Mouse (Mus musculus) adipocyte (in vitro differentiated cells): Measurements from ENCODE around the gene Cpm.

Experiments used
- DNase-seq: peaks from one replicate; pipeline ENCODE4 v3.0.0-alpha.2; 2016; ENCODE audit warnings: low spot score

The Cpm gene

DNA sequence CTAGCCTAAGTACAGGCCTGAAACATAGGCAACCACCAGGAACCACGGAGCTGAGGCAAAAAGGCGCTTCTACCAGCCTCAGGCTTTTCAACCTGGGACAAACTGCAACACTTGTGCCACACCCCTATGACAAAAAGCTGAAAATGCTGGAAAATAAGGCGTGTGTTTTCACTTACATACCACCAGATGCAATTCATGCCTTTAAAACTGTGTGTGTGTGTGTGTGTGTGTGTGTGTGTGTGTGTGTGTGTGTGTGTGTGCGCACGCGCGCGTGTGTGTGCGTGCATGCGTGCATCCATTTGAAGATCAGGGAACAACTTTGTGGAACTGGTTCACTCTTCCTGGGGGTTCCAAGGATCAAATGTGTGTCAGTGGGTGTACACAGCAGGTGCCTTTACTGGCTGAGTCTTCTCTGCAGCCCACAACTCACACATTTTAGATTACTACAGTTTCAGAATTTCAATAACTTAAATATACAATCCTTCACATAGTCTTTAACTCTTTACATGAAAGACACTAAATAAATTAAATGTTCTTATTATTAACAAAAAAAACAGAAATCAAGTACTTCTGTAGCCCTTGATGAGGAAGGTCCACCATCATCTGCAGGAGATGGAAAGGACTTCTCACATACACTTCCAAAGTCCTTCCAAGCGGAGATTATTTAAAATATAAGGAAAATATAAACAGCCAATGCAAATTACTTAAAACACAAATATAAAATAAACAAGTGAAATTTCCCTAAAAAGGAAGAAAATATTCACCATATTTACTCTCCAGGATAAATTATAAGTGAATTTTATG, 60.2 kb downstream of the Cpm start:
- DNase-seq, result peak; percentile 97

DNA sequence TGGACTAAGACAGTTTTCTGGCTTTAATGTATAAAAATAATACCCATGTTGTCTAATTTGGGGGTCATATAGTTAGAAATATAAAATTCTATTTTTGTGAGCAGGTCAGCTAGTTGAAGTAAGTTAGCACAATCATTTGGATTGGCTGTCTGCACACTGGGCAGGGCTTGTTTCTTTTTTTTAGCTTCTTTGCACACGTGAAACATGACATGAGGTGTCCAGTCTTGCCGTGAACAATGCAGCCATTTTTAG, 60.7 kb downstream of the Cpm start:
- DNase-seq, result no peak

DNA sequence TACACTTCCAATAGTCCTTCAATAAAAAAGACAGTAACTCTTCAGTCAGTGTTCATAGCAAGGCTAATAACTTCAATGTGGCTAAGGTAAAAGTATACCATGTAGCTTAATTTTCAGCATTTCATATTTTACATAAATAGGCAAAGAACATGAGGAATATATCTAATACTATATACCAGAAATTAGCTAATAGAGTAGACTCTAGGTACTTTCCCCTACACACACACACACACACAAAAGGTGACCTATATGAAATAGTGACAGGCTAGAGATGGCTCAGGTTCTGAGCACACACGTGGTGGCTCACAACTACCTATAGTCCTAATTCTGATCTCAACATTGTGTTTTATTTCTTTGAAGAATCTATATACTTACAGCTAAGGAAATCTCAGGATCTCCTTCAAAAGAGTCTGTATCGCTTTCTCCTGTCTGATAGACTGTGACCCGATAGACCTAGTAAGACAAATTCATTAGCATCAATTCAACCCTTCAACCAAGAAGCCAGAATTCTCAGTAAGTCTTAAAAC, 61.5 kb downstream of the Cpm start:
- peak; percentile 95 for DNase-seq

DNA sequence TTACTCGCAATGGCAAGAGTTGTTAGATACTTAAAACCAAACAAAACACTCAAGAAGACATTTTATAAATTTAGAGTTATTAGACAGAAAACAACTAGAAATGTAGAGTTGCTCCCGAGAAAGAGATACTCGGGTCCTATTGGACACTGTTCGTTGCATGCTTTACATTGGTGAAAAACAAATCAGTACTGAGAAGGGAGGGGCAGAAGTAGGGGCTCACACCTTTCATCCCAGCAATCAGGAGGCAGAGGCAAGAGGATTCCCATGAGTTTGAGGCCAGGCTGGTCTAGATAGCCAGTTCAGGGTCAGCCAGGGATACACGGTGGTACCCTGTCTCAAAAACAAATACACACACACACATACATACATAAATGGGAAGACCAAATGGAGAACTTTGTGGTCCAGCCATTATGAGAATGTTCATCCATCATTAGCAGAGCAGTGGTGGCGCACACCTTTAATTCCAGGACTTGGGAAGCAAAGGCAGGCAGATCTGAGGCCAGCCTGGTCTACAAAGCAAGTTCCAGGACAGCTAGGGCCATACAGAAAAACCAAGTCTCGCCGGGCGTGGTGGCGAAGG, 62.2 kb downstream of the Cpm start:
- DNase-seq, result peak; percentile 96

DNA sequence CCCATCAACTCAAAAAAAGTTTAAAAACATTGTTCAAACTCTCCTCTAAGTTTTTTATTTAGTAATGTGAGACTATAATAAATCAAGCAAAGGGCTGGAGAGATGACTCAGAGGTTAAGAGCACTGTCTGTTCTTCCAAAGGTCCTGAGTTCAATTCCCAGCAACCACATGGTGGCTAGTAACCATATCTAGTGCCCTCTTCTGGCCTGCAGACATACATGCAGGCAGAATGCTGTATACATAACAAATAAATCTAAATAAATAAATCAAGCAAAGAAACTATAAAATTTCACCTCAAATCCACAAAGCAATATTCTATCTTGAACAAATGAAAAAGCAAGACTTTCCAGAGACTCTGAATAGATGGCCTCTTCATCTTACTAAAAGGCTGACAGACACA, 62.9 kb downstream of the Cpm start:
- no peak for DNase-seq

DNA sequence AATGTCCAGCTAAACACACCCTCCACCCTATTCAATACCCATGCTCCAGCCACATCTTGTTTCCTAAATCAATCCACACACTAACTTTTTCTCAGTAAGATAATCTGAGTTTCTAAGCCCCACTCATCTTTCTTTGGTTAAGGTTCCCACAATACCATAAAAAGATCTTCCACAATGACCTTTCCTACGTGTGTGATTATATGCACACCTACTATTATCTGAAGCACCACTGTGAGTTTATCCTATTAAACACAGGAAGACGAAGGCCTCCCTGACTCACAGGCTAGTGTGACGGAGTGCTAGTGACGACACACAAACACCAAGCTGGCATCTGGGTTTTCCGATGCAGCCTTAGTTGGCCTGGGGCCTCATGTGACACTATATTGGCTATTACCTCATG, 63.7 kb downstream of the Cpm start:
- peak; percentile 97 for DNase-seq

DNA sequence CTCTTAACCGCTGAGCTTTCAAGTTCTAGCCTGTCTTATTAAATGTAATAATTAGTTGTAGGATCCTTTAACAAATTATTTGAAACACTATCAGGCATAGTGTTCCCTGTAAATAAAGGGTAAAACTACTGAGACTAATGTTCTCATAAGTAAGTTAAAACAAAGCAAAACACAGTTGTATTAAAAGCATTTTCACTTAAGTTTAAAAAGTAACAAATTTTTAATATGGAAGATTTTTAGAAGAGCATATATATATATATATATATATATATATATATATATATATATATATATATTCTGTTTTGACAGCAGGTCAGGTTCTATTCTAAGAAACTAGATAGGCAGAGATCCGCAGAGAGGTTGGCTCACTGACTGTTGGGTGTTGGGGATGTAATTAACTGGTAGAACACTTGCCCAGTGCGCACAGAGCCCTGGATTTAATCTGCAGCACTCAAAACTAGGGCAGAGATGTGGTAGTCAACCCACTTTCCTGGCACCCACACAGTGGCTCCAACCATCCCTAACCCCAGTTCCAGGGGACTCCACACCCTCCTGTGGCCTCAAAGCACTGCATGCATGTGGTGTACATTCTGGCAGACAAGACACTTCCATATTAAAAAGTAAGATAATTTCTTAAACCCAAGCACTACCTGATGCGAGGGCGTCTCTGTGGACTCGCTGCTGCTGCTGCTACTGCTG, 65.1 kb downstream of the Cpm start:
- peak; percentile 97 for DNase-seq

DNA sequence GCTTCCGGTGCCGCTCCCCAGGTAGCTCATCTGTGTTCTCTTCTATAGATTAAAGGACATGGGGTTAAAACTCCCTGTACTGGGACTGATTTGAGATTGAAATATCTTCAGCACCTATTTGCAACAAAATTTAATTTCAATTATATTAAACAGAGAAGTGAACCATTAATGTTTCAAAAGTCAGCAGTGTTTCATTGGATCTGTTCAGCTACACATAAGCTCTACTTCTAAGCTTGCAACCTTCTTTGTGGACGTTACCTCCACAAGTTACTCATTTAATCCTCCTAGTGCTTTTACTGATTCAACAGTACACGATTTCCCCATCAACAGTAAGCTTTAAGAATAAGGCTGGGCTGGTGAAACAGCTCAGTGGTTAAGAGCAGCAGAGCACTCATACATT, 65.7 kb downstream of the Cpm start:
- peak; percentile 96 for DNase-seq

DNA sequence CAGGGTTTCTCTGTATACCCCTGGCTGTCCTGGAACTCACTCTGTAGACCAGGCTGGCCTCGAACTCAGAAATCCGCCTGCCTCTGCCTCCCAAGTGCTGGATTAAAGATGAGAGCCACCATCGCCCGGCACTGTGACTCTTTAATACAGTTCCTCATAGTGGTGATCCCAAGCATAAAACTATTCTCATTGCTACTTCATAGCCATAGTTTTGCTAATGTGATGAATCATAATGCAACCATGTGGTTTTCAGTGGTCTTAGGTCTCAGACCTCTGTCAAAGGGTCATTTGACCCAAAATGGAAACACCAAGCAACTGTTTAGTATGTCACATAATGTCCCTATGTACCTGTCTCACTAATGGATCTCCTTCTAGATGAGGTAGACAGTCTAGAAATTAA, 66.3 kb downstream of the Cpm start:
- peak; percentile 96 for DNase-seq

DNA sequence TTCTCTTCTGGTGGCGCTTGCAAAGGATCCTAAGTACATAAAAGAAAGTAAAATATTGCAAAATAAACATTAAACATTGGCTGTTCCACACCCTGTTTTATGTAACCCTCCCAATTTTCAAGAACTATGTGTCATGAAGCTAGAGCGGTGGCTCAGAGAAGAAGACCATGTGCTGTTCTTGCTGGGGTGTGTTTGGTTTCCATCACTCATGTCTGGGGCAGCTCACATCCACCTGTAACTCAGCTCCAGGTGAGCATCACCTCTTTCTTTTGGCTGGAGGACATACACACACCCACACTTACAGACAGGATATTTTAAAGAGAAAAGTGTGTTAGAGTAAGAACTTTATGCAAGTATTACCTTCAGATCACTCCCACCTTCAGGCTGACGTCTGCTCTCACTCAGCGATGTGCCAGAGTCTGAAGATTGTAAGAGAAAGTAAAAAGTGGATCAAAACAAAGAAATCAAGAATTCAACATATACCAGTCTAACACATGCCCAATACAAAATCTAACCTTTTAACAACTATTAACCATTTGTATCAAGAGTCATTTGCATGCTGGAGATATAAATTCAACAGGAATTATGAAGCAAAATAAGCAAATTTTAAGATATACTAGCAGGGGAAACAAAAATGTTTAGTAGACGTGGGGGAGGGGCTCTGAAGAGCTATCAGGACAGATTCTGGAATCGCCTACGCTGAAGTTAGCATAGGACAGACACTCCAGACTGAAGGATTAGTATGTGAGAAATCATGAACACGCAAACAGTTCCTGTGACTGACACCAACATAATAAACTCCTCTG, 66.9 kb downstream of the Cpm start:
- peak; percentile 97 for DNase-seq

DNA sequence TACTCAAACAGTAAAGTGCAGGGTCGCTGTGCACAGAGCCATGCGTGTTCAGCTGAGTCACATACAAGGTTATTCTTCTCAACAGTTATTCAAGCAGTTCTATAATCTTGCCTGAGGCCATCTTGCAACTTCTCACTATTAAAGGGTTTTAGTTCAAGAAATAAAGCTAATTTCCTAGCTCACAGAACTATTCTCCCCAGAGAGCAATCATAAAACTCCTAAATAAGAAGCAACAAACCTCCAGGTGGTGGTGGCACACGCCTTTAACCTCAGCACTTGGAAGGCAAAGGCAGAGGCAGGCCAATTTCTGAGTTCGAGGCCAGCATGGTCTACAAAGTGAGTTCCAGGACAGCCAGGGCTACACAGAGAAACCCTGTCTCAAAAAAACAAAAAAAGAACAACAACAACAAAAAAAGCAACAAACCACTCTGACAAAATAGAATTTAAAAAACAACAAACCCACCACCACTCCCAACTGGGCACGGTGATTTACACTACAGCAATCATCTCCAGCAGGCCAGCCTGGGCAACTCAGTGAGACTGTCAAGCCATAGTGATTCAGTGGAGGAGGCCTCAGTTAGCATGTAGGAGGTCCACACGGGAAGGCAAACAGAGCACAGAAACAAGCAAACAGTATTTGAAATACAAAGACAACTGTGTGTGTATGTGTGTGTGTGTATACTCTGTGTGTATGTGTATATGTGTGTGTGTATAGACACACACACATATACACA, 67.7 kb downstream of the Cpm start:
- peak; percentile 97 for DNase-seq

DNA sequence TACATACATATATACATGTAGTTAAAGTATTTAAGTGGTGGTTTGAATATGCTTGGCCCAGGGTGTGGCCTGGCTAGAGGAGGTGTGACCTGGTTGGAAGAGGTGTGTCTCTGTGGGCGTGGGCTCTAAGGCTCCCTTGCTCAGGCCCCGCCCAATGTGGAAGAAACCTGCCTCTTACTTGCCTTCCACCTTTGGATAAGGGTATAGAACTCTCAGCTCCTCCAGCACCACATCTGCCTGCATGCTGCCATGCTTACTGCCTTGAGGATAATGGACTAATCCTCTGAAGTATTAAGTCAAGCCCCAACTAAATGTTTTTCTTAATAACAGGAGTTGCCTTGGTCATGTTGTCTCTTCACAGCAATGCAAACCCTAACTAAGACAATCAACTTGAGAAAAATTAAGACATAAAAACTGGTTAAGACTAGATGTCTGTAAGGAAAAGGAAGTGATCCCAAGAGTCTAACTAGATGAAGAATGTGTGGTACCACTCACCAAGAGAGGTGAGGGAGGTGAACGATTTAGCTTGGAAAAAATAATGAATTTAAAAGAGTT, 68.3 kb downstream of the Cpm start:
- DNase-seq, result peak; percentile 97

DNA sequence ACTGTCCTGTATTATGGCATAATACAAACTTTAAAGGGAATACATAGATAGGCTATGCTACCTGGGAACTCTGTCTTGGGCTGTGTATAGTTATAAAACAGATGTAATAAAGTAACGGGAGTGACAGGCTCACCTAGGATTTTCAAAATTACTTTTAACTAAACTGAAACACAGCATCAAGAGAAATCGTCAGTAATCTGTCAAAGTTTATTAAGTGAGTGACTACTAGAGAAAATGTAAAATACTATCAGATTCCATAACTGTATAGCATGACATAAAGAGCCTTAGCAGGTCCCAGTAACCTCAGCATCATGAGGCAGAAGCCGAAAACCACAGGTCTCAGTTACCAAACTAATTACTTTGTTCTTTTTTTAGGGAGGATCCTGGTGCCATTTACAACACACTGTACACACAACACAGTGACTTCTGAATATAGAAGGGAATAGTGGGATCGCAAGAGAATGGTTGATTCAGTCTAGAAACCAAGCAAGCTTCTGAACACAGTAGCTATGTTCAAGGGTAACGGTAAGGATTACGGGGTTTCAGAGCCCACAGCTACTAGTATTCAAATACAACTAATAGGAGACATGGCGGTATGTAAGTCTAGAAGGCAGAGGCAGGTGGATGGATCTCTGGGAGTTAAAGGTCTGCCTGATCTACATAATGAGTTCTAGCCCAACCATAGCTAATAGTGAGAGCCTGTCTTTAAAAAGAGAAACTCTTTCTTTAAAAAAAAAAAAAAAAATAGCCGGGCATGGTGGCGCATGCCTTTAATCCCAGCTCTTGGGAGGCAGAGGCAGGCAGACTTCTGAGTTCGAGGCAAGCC, 69.2 kb downstream of the Cpm start:
- peak; percentile 96 for DNase-seq

DNA sequence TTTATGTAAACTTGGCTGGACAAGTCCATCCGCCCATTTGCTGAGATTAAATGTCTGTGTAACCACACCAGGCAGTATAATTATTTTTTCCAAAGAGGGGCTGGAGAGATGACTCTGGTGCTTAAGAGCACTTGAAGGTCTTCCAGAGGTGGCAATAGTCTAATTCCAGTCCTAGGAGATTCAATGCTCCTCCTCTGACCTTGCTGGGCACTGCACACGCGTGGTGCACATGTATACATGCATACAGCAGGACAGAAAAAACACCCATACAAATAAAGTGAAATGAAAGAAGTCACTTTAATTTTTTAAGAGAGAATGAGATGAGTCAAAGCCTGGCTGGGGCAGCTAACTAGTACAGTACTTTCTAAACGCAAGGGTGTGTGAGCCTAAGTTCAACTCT, 70.6 kb downstream of the Cpm start:
- peak; percentile 97 for DNase-seq

DNA sequence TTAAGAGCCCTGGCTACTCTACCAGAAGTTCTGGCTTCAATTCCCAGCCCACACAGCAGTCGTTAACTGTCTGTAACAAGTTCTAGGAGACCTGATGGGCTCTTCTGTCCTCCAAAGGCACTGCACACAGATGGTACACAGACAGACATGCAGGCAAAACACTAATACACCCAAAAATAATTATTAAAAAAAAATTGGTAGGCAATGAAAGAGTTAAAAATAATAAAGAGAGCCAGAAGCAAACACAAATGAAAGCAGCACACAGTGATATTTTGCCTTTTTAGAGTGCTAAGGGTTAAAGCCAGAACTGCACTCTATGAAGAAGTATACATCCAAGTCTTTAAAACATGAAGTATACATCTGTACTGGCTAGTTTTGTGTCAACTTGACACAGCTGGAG, 71.2 kb downstream of the Cpm start:
- peak; percentile 97 for DNase-seq

DNA sequence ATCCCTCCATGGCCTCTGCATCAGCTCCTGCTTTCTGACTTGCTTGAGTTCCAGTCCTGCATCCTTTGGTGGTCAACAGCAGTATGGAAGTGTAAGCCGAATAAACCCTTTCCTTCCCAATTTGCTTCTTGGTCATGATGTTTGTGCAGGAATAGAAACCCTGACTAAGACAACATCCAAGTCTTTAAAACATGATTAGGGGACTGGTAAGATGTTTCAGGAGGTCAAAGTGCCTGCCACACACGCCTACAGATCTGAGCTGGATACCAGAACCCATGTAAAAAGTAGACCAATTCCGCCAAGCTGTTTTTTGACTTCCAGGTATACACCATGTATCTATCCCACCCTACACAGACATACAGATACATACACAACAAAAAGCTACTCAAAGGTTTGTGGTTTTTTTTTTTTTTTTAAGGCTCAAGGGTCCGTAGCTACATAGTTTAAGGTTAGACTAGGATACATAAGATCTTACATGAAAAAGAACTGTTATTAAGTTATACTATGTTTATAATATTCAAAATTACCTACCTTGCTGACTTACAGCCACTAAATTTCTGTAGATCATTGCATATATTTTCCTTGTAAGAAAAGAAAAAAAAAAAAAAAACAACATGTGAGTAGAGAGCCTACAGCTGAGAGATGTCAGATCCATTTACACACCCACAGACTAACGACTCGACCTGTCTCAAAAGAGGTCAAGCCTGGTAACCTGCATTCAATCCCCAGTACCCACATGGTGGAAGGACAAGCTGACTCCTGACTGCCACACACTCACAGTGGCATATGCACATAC, 71.9 kb downstream of the Cpm start:
- DNase-seq, result peak; percentile 97

DNA sequence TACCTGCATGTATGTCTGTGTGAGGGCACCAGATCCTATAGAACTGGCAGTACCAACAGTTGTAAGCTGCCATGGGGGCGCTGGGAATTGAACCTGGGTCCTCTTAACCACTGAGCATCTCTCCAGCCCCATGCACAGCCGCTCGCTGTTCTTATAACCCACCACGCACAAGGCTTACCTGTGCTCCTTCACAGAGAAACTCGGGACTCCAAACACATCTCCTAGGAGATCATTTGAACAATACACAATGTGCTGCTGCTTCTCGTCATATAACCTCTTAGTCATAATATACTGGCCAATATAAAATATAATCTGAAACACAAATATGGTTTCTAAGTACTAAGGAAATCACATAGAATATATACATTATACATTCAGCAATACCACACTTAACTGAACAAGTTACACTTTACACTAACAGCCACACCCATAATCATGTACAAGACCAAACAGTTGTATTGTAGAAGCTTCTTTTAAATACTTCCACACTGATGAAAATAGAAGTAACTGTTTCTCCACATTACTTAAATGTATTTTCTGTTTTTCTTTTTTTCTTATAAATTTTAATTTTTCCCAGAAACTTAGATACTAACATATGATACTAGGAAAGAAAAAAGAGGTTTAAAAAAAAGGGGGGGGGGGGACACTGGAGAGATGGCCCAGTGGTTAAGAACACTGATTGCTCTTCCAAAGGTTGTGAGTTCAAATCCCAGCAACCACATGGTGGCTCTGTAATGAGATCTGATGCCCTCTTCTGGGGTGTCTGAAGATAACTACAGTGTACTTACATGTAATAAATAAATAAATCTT, 72.9 kb downstream of the Cpm start:
- DNase-seq, result peak; percentile 97

DNA sequence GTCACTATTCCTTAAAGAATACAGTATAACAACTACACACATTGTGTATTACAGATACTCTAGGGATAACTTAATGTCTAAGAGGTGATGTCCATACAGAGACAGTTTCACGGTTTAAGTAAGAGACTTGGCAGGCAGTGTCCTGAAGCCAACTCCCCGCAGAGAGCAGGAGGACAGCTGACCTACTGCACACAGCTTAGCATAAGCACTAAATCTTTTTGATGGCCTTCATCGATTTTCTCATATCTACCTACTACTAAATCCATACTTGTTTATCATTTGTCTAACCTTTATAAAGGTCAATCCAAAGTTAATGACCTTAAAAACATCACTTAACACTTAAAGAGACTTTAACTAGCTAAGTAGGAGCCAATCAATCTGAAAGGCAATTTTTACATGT, 74.2 kb downstream of the Cpm start:
- no peak for DNase-seq
